1 mouse cellular context compared by ENCODE assay signal in genomic region chr11:45944643-45945156, GRCm38 (mm10).
TF ChIP-seq lines count a peak whose summit lies in the region.

Lsm11 (minus strand) TSS chr11:45944935.

TF ChIP-seq in CH12.LX, 34 proteins besides CTCF, POLR2A, EP300 and RAD21 (continued from another document):
- TF ChIP-seq JUN (IDR thresholded peaks at IDR 0.05; ENCODE audit: insufficient read depth, low read depth, low read length): no peak
- TF ChIP-seq JUND (conservative IDR thresholded peaks at IDR 0.05; ENCODE audit: low read depth, low read length): no peak
- peak; percentile 69 for TF ChIP-seq ELF1 (IDR thresholded peaks at IDR 0.05; ENCODE audit: low read depth, low read length)
- TF ChIP-seq UBTF (IDR thresholded peaks at IDR 0.05; ENCODE audit: low read depth, low read length): peak; percentile 74; the same call in 1 of the 2 replicates
